Mouse (Mus musculus): ENCODE measurements around the gene Spin2-ps6. TPM values are rescaled to one million over a fixed set of nuclear protein-coding genes. Genes with fewer than 3 reads are reported as not detected.
"Not testable (repeated sequence)": the region's sequence is repeated elsewhere in the genome, so short reads cannot be mapped to it uniquely, and the experiment has no call there.

Spin2-ps6 gene
- not detected in 2 replicates for total RNA-seq (2015)
- total RNA-seq (2017): not detected in 2 replicates

GRCm38 (mm10) chrX:33234569-33234968 lies at the start of gene Spin2-ps6:
Spin2-ps6 (plus strand) TSS chrX:33234869.
- ATAC-seq (ENCODE audit: poor library complexity, severe bottlenecking): not testable (repeated sequence)

Other genes starting within 250 kb of the Spin2-ps6 start
- gene Btbd35f12, start 78.5 kb downstream of the Spin2-ps6 start, total RNA-seq (2015): not detected in 2 replicates
- gene Btbd35f12, start 78.5 kb downstream of the Spin2-ps6 start, total RNA-seq (2017): not detected in 2 replicates

Measured in megakaryocyte, adult 5-6 weeks (primary cell).